Comparison of ENCODE assay signal across 8 mouse cellular contexts in genomic region chr6:127853771-127854687, GRCm38 (mm10). TPM values are rescaled to one million over a fixed set of nuclear protein-coding genes. Genes with fewer than 3 reads are reported as not detected.
DNase-seq lines count a peak whose midpoint lies in the region; ATAC-seq and TF ChIP-seq lines count a peak whose summit lies in the region.

No protein-coding gene starts in this region.

- H3K9ac ChIP-seq in heart, embryonic 15.5 days = no peak overlapping the region

- H3K4me3 ChIP-seq in cerebellum, adult 2 months (replicated peaks; ENCODE audit: insufficient read depth, low read depth, low read length) = peak overlapping the region; percentile 11
- H3K4me3 ChIP-seq in heart, embryonic 15.5 days = no peak overlapping the region

- no peaks in the 10 kb centered on the region for H3K36me3 ChIP-seq in heart, embryonic 15.5 days

- no peak for TF ChIP-seq POLR2A in cerebellum, adult 2 months (IDR thresholded peaks at IDR 0.05; ENCODE audit: borderline replicate concordance, insufficient read depth, low read length)

- no peaks in the 10 kb centered on the region for H3K27me3 ChIP-seq in cerebellum, adult 2 months (ENCODE audit: control insufficient read depth, insufficient read depth, low read length)
- no peaks in the 10 kb centered on the region for H3K27me3 ChIP-seq in heart, embryonic 15.5 days

- no peak for ATAC-seq in cerebellum, adult (ENCODE audit: insufficient number of reproducible peaks, low FRiP score, low TSS enrichment)
- 0 out of 2 replicates have a peak, but pooled peaks have one; percentile 23 for ATAC-seq in heart, embryonic 15.5 days (replicated peaks; ENCODE audit: insufficient number of reproducible peaks, insufficient read depth, low FRiP score, low read depth)
- no peak for ATAC-seq in megakaryocyte progenitor cell, adult 5-6 weeks (replicated peaks; ENCODE audit: poor library complexity)

- H3K4me2 ChIP-seq in heart, embryonic 15.5 days = peak overlapping the region; percentile 45

- H3K9me3 ChIP-seq in heart, embryonic 15.5 days (replicated peaks) = no peaks in the 10 kb centered on the region

- H3K4me1 ChIP-seq in cerebellum, adult 2 months (ENCODE audit: control insufficient read depth, insufficient read depth, low read length) = no peaks in the 10 kb centered on the region
- H3K4me1 ChIP-seq in heart, embryonic 15.5 days (replicated peaks) = peaks cover 9% of the 10 kb centered on the region

- TF ChIP-seq CTCF in cerebellum, adult 2 months (IDR thresholded peaks at IDR 0.05; ENCODE audit: borderline replicate concordance, insufficient read depth, low read depth, low read length) = no peak

- no peak overlapping the region for H3K27ac ChIP-seq in cerebellum, adult 2 months (ENCODE audit: insufficient read depth, low read length)
- H3K27ac ChIP-seq in heart, embryonic 15.5 days = peak overlapping the region; percentile 45

- 11% methylated on average over 16 of the region's 16 CpGs for WGBS in cerebellum, adult 2 months
- 10% methylated on average over 16 of the region's 16 CpGs for whole genome bisulfite sequencing in heart, embryonic 15.5 days

- peak in 1 of 2 experiments; percentile 32 for DNase-seq in cerebellum, adult 2 months
- DNase-seq in embryo, embryonic 11 days = peak; percentile 32
- DNase-seq in lung, postnatal 14 days = peak; percentile 46
- no peak for DNase-seq in layer of hippocampus, adult 9-10 months (ENCODE audit: low spot score)
- DNase-seq in urinary bladder, postnatal 25 days (ENCODE audit: low spot score) = no peak

RNA-seq across cellular contexts. Expression of gene Tspan11, which starts 33.4 kb away (rescaled TPM):
- 8.3 and 9.5 TPM in 2 replicates for polyA plus RNA-seq in cerebellum, adult 2 months (2012; rRNA removed)
- 1.8 and 3.4 TPM in 2 replicates for polyA plus RNA-seq in heart, embryonic 15.5 days (2015; fragmentation: Nextera tagmentation; extraction: Ambion mirVana)
- not detected in 2 replicates for total RNA-seq in megakaryocyte progenitor cell, adult 5-6 weeks (2015)
- not detected in 2 replicates for total RNA-seq in megakaryocyte progenitor cell, adult 5-6 weeks (2017)

Comparison
In these comparisons a context has a peak if more than half of its experiments do, and no peak if none do; other contexts are left out.
1. DNase-seq: peak in embryo, embryonic 11 days (single experiment) and lung, postnatal 14 days (single experiment); none in layer of hippocampus, adult 9-10 months (single experiment) and urinary bladder, postnatal 25 days (single experiment).